Comparison of ENCODE assay signal across 21 mouse cellular contexts in the genomic region with DNA sequence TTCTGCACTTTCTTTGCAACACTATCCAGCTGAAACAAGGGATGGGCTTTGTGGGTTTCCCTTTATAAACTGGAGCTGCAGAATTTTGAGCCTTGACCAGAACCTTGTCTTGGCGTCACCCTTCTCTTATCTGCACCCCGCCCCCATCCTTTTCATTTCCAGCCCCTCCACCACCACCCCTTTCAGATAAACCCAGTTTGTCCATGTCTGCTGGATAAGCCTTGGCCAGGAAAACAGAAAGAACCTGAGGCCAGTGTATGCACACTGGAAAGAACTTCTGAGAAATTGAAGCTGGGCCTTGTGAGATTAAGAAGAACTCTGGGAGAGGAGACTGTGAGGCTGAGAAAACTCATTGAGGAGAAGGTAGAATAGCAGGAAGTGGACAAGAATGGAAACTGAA.
"Had no signal": no experiment of that assay in that cellular context is flagged by ENCODE, and none has a peak within 500 bp of the region (broad histone marks: within the 10 kb centered on the region; RNA-seq: fewer than 3 reads in every experiment).

No protein-coding gene starts in this region.

- H3K4me1 ChIP-seq: midbrain, embryonic 10.5 days; midbrain, embryonic 12.5 days; neural tube, embryonic 15.5 days; stomach, embryonic 15.5 days had no signal

- ATAC-seq: midbrain, embryonic 16.5 days had no signal

- H3K4me3 ChIP-seq: midbrain, embryonic 10.5 days; midbrain, embryonic 12.5 days; myocyte; neural tube, embryonic 13.5 days; neural tube, embryonic 15.5 days; stomach, embryonic 15.5 days had no signal

- H3K9me3 ChIP-seq: midbrain, embryonic 10.5 days; midbrain, embryonic 12.5 days; neural tube, embryonic 13.5 days; neural tube, embryonic 15.5 days; stomach, embryonic 15.5 days had no signal

- H3K27me3 ChIP-seq: midbrain, embryonic 12.5 days; neural tube, embryonic 13.5 days; neural tube, embryonic 15.5 days; stomach, embryonic 15.5 days had no signal

- DNase-seq: lung, adult 18-20 months; lung, embryonic 14.5 days; lung, postnatal 10 days; lung, postnatal 4 days; midbrain, embryonic 14.5 days; retina, postnatal 1 day; right cerebral cortex, adult 18-20 months; right cerebral cortex, postnatal 25 days; right cerebral cortex, postnatal 4 days; spleen, adult 18-20 months; thymus, adult 18-20 months; thymus, postnatal 14 days; thymus, postnatal 36 days had no signal

- H3K9ac ChIP-seq: liver, embryonic 14.5 days; lung, embryonic 14.5 days; midbrain, embryonic 12.5 days; neural tube, embryonic 13.5 days; neural tube, embryonic 15.5 days; stomach, embryonic 15.5 days had no signal

- H3K27ac ChIP-seq: liver, embryonic 14.5 days; midbrain, embryonic 10.5 days; midbrain, embryonic 12.5 days; neural tube, embryonic 13.5 days; neural tube, embryonic 15.5 days; stomach, embryonic 15.5 days had no signal

- H3K36me3 ChIP-seq: midbrain, embryonic 10.5 days; midbrain, embryonic 12.5 days; neural tube, embryonic 13.5 days; neural tube, embryonic 15.5 days; stomach, embryonic 15.5 days had no signal

- H3K4me2 ChIP-seq: lung, embryonic 14.5 days; midbrain, embryonic 12.5 days; neural tube, embryonic 13.5 days; neural tube, embryonic 15.5 days; stomach, embryonic 15.5 days had no signal
